In genomic region chr11:57696807-57697251, GRCm38 (mm10) we compare ENCODE assay signal across 8 mouse cellular contexts. TPM values are rescaled to one million over a fixed set of nuclear protein-coding genes. Genes with fewer than 3 reads are reported as not detected.
DNase-seq lines count a peak whose midpoint lies in the region; ATAC-seq and TF ChIP-seq lines count a peak whose summit lies in the region.

No protein-coding gene starts in this region.

- peak overlapping the region; percentile 65 for H3K4me3 ChIP-seq in gastrocnemius, adult 2 months
- H3K4me3 ChIP-seq in midbrain, embryonic 12.5 days: no peak overlapping the region

- H3K9ac ChIP-seq in midbrain, embryonic 12.5 days (replicated peaks): peak overlapping the region; percentile 44; the same call in 1 of the 2 replicates

- H3K36me3 ChIP-seq in midbrain, embryonic 12.5 days: no peaks in the 10 kb centered on the region

- ATAC-seq in midbrain, embryonic 12.5 days (ENCODE audit: low FRiP score, low read depth): peak; percentile 49; the same call in 1 of the 2 replicates

- peaks cover 10% of the 10 kb centered on the region; the same call in 1 of the 2 replicates for H3K27me3 ChIP-seq in midbrain, embryonic 12.5 days

- no peak for TF ChIP-seq CTCF in gastrocnemius, adult 2 months (IDR thresholded peaks at IDR 0.05)

- peak overlapping the region; percentile 45 for H3K4me2 ChIP-seq in midbrain, embryonic 12.5 days (replicated peaks)

- peaks cover 43% of the 10 kb centered on the region for H3K4me1 ChIP-seq in midbrain, embryonic 12.5 days

- H3K27ac ChIP-seq in gastrocnemius, adult 2 months: peak overlapping the region; percentile 61; the same call in 1 of the 2 replicates
- H3K27ac ChIP-seq in midbrain, embryonic 12.5 days (replicated peaks): peak overlapping the region; percentile 75

- peak; percentile 39 for DNase-seq in adrenal gland, postnatal 14 days
- no peak for DNase-seq in adrenal gland, adult 8-10 months
- DNase-seq in gastrocnemius, adult 2 months: peak; percentile 67
- DNase-seq in kidney, adult 8-10 months: peak; percentile 43 to 47
- no peak for DNase-seq in urinary bladder, postnatal 14 days (ENCODE audit: low spot score)
- DNase-seq in urinary bladder, postnatal 25 days (ENCODE audit: low spot score): no peak
- no peak for DNase-seq in spleen, postnatal 10 days (ENCODE audit: low spot score in 2 of 2)

- H3K9me3 ChIP-seq in midbrain, embryonic 12.5 days: no peaks in the 10 kb centered on the region

- 11% methylated on average over 5 of the region's 5 CpGs for WGBS in midbrain, embryonic 12.5 days

- intact Hi-C loops in gastrocnemius, adult 2 months (cut with DNase I): no loop called here

RNA-seq across cellular contexts. Expression of gene Galnt10, which starts 51.6 kb away (rescaled TPM):
- total RNA-seq in adrenal gland, postnatal 14 days (2021): 39.8 and 46.4 TPM in 2 replicates
- total RNA-seq in adrenal gland, adult 8-10 months (2022): 10 to 100 TPM; 55.7 to 76.3 (median 61.3) TPM
- 1 to 10 TPM; 5.1 to 6.4 TPM for total RNA-seq in gastrocnemius, adult 2 months (2021)
- polyA plus RNA-seq in midbrain, embryonic 12.5 days (2016; fragmentation: Nextera tagmentation; extraction: Ambion mirVana): 25.8 and 26.6 TPM in 2 replicates

Comparison
In these comparisons a context has a peak if more than half of its experiments do, and no peak if none do; other contexts are left out.
1. DNase-seq: peak in adrenal gland, postnatal 14 days (single experiment), gastrocnemius, adult 2 months (single experiment) and kidney, adult 8-10 months (2 of 2); none in adrenal gland, adult 8-10 months (single experiment), urinary bladder, postnatal 14 days (single experiment), urinary bladder, postnatal 25 days (single experiment) and spleen, postnatal 10 days (0 of 2).